Mouse (Mus musculus): ENCODE data around the gene Lifr.

DNA sequence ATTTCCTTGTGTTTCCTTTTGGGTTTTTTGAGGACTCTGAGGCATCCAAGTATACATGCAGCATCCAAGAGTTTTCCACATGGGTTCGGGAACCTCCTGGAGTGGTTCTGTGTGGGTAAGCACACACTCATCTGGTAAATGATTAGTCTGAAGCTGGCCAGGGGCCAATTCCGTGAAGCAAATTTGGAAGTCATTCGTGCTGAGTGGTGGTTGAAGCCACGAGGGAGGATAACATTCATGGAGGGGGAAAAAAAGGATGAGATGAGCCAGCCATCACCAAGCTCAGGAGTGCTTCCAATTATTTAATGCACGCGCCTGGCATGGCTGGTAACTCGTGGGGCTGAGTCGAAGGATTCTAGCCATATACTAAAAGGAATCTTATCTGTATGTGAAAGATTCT, 56.1 kb downstream of the Lifr start:
- TF ChIP-seq CTCF (IDR thresholded peaks at IDR 0.05; ENCODE audit: low read depth) (no peak), EP300 (IDR thresholded peaks at IDR 0.05; ENCODE audit: low read depth) (no peak)
